Mouse (Mus musculus): ENCODE measurements around the gene Tmem117.

Gene Tmem117

DNA sequence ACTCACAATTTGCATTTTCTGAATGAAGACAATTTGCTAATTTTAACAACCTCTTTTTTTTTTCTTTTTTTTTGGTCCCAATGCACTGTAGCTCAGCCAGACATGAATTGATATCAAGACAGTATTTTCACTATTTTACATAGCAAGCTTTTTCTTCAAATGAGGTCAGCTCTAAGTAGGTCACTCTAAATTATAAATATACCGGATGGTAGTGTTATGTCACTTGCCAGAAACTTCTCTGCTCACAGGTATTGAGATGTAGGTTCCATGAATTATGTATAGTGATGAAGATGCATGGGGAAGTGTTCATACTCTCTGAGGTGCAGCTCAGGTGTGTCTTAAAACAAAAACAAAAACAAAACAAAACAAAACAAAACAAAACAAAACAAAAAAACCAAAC lies 264.2 kb downstream of the Tmem117 start:
- DNase-seq (ENCODE audit: low read depth, low spot score): no peak

DNA sequence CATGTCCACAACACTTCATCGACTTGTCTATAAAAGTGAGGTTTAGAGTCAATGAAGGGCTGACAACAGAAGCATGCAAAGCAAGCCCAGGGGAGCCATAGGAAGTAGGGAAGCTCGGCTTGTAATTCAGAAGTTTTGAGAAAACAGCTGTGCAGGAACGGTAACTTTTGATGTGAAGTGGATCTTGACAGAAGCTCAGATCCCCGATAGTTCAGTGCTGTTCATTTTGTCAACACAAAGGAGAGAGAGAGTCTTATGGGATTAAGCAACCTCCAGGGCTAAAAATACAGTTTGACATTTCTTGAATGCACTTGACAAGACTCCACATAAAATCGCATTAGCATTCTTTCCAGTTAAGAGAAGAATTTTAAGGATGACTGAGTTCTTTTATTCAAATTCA lies 265.1 kb downstream of the Tmem117 start:
- no peak for DNase-seq (ENCODE audit: low read depth, low spot score)

DNA sequence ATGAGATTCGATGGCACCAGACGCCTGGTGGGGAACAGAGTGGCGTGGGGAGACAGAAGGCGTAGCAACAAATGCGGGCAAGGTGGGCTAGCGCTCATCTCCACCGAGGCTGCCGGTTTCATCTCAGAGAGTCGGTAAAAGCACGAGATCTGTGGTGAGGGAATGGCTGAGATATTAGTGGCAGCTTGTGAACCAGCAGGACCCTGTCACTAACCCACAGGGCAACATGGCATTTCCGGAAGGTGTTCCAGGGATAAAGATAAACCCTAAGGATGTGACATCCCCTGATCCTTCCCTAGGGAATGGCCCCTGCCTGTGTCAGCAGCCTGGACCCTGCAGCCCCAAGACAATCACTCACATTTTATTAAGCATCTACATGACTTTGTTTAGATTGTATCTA lies 266.6 kb downstream of the Tmem117 start:
- DNase-seq (ENCODE audit: low read depth, low spot score): no peak

DNA sequence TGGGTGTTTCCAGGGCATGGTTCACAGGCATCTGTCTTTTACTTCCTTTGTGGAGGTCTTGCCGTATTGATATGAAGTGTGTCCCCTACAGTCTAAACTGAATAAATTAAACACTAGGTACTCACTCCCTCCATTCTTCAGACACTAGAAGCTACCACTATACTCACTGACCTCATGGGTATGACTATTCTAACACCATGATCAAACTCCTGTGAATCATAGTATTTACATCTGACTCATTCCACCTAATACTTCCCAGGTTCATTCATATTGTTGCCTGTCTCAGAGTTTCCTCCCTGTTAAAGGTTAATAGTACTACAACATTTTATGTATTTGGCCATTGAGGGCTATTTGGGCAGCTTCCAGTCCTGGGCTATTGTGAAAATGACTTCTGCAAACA lies 274.2 kb downstream of the Tmem117 start:
- DNase-seq (ENCODE audit: low read depth, low spot score): no peak

DNA sequence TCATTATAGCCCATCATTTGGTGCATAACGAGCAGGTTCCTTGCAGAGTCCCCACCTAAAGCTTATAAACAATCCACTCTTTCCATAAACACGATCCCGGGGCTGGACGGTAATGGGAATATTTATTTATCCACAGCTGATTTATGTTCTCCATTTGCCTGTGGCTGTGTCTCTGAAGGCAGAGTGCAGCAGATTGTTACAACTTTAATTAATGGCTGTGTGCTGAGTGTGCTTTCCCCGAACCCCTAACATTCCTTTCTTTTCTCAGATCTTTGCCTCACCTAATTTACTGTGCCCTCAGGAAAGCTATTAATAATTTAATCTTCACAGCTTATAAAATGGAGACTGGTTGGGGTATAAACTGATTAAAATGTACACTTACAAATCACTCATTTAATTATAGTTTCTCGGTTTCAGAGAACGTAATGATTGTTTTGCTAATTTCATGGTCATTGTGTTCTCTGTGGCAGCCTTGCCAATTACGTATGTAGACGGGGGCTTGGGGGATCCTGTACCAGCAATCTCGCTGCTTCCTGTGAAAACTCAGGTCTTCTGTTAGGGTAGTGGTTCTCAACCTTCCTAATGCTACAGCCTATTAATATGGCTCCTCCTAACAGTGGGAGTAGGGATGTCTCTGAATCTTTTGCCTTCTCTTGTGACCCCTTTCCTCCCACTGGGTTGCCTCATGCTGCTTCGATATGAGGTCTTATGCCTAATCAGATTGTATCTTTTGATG lies 275.8 kb downstream of the Tmem117 start:
- peak; percentile 35 for DNase-seq (ENCODE audit: low read depth, low spot score)

DNA sequence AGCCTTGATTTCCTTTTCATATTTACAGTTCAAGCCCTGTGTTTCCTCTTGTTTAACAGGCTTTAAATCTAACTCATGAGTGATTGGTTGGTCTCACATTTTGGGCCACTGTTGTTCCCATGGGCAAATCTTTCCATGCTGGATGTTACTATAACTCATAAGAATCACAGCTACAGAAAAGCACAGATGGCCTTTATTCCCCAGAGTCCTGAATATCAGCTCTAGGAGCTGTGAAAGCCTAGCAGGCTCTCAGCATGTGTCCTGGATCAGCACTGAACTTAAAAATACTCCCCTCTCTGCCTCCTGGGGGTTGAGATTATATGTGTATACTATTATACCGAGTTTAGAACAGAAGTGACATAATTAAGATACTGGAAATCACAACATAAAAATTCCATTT lies 292.6 kb downstream of the Tmem117 start:
- DNase-seq (ENCODE audit: low read depth, low spot score): no peak

DNA sequence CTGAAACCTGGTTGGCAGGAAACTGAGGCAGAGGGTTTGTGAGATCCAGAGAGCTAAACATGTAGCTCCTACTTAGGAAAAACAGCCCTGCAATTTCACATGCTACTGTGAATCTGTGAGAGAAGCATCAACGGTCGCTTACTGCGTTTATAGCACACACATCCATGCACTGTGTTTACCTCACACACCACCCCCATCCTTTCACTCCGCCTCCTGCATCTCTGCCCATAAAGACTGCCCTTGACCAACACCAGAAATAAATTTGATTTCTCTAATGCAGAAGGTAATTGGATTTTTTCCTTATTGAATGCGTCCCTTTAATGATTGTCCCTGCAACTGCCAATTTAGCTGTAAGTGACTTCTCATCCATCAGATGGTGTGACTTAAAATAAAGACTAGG lies 299.0 kb downstream of the Tmem117 start:
- no peak for DNase-seq (ENCODE audit: low read depth, low spot score)

DNA sequence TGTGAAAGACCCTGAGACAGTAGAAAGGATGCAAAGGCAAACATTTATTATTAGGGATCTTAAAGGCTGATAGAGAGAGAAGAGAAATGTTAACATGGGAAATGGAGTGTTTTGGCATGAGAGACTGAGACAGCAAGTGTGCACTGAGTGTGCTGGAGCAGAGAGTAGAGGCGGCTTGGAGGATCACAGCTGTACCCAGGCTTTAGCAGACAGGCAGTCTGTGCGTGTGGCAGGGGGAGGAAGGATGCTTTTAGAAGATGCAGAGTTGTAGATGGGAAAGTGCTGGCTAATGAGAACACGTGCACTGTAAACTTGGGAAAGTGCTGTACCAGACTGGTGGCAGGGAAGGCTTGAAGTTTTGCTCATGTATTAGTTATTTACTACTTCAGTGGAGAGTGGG lies 301.7 kb downstream of the Tmem117 start:
- no peak for DNase-seq (ENCODE audit: low read depth, low spot score)

DNA sequence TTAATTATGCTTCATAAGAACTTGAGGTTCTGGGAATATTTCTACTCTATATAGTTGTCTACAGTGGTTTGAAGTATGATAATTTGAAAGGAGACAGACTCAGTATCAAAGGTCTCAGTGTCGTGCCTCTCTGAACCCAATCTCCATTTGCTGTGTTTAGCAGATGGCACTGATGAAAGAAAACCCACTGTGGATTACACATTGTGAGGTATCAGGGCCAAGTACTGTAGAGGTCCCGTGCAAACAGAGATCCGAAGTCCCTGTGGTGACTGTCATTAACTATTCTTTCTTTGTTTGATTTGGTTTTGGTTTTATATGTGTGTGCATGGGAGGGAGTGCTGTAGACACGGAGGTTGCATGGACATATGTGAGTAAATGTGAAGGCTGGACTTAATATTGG lies 304.0 kb downstream of the Tmem117 start:
- no peak for DNase-seq (ENCODE audit: low read depth, low spot score)

DNA sequence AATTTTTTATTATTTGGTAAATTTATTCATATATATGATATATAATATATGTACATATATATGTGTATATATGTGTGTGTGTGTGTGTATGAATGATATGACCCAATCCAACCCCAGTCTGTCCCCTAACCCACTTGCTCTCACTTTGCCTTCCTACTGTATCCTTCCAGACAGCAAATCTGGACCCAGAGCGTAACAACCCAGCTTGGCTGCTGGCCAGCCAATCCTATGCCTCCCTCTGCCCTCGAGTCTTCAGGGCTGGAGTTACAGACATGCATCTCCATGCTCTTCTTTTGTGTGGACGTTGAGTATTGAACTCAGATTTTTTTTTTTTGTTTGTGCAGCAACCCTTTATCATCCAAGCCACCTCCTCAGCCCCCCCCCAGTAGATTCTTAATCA lies 304.4 kb downstream of the Tmem117 start:
- no peak for DNase-seq (ENCODE audit: low read depth, low spot score)

DNA sequence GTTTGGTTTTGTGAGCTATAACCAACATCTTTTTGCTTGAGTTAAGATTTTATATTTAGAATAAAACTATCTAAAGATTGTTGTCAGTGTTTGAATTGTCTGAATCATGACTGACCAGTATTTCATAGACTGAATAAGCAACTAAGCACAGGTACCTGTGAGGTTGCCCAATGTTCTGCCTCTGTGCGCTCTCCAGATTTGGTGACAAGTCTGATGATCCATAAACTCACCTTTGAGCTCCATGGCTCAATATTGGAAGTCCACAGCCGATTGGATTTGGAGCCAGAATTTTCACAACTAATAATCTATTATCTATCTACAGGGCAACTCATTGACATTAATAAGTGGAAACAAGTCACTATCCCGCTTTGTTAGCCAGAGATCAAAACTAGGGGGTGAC lies 312.9 kb downstream of the Tmem117 start:
- DNase-seq (ENCODE audit: low read depth, low spot score): no peak

DNA sequence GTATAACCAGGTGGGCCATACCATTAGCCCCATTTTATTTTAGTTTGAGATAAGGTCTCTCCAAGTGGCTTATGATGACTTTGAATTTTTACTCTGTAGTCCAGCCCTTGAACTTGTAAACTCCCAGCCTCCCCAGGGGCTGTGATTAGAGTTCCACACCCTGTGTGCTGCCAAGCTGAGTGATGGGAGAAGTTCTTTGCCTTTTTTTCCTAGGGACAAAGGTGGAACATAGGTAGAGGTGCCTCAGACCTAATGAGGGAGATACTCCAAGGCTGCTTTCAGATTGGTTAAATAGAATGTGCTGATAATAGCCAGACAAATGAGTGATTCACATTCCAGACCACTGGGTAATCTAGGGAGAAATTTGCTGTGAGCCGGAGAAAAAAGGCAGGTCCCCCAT lies 313.4 kb downstream of the Tmem117 start:
- DNase-seq (ENCODE audit: low read depth, low spot score): no peak

DNA sequence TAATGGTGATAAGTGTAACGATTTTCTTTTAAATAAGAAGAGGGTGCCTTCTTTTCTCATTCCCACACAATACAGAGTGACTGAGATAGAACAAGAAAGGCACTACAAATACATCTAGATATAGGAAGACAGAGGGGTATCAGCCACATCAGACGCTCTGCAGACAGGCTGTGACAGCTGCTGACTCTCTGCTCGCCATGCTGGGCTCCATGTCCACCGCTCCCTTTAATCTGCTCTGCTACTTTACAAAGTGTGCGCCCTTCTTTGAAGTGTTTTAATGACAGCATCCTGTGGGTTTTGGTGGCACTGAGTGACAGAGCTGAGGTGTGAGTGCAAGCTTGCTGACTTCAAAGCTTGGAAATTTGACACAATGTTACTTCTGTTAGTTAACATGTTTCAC lies 314.9 kb downstream of the Tmem117 start:
- no peak for DNase-seq (ENCODE audit: low read depth, low spot score)

DNA sequence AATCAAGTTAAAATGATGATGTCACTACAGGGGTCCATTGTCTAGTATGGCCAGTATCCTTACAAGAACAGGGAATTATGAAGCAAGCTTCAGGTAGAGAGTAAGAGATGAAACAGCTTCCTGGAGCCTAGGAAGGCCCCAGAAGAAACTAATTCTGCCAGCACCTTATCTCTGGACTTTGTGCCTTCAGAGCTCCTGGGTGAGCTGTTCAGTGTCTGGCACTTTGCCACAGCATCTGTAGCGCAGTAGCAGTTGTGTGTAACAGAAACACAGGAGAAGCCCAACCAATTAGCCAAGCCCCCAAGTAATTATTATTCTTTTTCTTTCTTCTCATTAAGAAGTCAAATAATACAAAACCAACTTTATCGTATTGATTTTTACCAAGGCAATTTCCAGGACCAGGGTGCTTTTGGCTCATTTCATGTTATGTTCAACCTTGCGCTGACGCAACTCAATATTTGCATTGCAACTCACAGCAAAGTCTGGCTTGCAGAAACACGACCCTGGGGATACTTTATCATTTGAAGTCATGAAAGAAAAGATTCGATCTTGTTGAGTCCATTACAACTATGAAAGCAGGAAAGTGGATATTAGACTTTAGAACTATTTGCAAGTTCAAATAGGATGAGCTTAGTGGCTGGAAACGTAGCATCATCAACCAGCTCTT lies 322.5 kb downstream of the Tmem117 start:
- no peak for DNase-seq (ENCODE audit: low read depth, low spot score)

DNA sequence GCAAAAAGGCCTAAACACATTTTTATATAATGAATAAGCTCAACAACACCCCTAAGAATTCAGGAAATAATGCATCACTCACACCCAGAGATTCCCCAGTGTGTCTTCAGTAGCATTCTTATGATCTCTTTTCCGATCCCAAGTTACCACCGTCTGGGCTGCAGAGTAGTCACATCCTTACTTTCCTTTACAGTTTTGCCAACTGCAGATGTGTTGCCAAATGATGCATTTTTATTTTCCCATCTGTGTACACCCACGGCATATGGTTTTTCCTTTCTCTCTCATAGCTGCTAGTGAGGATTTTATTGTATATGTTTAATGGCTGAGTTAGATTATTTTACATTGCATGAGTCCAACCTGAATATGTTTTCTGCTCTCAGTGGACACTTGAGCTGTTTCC lies 327.7 kb downstream of the Tmem117 start:
- DNase-seq (ENCODE audit: low read depth, low spot score): no peak

DNA sequence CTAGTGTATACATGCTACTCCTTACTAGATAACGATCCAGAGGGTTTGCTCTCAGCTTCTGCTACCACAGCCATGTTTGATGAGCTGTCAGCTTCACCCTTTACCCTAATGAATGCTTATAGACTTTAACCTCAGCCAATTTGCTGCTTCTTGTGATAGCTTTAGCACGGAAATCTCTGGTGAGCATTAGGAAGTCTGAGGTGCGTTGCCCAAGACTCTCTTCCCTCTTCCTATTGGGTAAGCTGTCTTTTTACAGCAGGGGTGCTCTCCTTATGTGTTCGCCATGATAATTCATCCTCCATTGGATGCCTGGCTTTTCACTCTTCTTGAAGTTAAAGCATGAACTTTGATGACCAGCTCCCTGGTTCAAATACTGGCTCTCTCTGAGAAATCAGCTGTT lies 328.2 kb downstream of the Tmem117 start:
- no peak for DNase-seq (ENCODE audit: low read depth, low spot score)

DNA sequence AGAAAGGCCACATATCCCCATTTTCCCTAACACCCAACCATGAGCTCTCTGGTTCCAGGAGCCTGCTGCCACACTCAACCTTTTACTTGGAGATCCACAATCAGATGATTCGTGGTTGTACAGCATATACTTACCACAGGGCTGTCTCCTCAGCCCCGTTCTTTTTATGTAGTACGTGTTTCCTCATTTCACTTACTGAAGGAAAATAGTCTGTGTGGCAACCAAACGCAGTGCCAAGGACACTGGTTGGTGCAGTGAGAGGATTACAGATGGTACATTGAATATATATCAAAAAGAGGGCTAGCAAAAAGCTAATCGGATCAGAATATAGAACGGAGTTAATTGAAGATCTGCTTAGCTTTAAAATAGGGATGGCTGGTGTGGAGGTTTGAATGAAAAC lies 338.0 kb downstream of the Tmem117 start:
- no peak for DNase-seq (ENCODE audit: low read depth, low spot score)

DNA sequence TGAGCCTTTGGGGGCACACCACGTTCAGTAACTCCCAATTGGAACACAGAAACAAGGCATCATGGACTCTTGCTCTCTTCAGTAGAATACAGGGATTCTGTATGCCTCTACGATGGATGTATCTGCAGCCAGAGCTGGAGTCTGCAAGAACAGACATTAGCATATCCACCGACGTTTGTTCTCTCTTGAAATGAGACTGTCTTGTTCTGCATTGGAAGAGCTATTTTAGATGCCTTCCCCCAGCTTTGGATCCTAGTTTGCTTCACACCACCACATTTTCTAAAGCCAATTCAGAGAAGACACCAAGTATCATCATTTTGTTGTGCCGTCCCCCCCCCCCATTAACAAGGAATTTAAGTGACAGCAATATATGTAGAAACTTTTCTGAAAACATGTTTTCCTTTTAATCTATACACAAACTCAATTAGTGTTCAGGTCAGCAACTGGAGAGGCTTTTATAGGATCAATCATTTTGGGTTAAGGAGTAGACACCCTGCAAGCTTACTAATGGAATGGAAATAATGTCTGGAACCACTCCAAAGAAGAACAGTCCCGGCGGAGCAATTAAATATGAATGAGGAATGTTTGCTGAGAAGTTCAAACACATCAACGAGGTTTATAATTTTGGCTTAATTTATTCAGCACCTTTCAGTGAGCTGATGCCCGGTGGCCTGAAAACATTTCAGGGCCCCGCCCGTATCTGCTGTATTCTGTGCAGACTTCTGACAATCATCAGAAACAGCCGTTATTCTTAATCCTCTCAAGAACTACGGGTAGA lies 339.6 kb downstream of the Tmem117 start:
- DNase-seq (ENCODE audit: low read depth, low spot score): no peak

DNA sequence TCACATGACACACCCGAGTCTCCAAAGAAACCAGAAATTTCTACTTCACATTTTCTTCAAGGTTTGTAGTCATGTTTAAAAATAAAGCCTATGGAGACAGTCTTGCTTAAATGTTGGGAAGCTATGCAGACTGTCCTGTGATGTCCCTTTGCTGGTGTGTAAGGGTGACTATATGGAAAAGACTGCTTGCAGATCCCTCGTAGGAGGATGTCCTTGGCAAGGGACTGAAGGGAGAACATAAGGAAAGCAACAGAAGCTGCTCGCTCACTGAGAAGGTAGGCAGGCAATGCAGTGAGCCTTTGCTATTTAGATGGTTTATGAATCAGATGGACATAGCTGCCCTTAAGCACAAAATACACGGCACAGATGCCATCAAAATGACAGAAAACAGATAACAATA lies 352.8 kb downstream of the Tmem117 start:
- no peak for DNase-seq (ENCODE audit: low read depth, low spot score)

DNA sequence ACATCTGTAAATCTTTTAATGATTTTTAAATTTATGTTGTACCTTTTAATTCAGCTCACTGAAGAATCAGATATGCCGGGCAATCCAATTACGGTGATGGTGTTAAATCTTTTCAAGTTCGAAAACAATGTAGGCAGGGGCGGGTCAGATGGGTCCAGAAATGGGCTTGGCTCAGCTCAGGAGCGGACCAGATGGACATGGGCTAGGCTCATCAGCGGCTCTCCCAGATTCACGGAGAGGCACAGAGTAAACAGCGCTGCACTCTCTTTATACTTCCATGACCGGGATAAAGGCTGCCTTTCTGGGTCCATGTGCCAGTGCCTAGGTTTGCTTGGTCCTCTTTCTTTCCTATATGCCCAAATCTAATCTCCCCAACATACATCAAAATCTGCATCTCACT lies 366.3 kb downstream of the Tmem117 start:
- no peak for DNase-seq (ENCODE audit: low read depth, low spot score)

DNA sequence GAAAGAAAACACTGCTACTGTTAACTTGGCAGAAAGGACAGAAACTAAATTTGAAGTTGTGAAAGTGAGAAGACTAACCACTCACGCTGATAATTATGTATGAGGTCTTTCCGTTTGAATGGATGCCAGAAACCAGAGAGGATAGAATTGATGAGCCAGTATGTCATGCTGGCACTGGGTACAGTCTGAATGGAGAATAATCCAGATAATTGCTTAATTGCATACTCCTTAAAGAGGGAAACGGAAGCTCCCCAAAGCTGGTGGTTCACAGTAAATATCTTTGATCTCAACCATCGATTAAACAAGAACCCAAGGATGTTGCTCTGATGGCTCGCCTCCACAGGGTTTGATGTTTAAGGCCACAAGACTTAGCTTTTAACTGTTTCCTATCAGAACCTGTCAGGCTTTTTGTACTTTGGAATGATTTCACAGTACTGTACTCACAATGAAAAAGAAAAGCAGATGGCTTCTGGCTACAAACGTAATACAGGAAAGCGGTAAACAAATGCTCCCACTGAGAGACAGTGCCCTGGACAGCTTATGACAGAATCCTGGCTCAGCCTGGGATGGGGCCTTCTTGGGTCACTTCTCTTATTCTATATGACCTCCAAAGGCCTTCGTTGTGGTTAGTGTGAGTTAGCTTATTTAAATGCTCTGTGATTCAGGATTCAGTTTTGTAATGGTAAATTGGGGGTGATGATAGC lies 376.2 kb downstream of the Tmem117 start:
- DNase-seq (ENCODE audit: low read depth, low spot score): no peak

DNA sequence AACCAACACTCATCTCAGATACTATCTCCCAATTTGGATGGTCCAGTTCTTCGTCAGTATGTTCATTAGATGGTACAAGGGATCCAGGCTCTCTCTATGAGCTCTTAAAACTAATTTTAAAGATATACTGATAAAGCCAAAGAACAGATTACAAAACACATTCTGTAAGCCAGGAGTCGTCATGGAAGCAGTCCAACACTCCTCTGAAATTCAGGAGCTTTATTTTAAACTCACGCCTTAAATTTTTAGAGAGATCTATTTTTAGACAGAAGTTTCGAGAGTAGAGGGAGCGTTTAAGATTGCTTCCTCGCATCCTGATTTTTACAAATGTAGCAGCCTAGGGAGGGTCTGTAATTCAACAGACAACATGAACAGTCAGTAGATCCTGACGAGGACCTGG lies 393.2 kb downstream of the Tmem117 start:
- DNase-seq (ENCODE audit: low read depth, low spot score): no peak

All from forelimb bud, embryonic 11.5 days (tissue).